Mouse (Mus musculus): ENCODE data around the gene Il9r. TPM values are rescaled to one million over a fixed set of nuclear protein-coding genes. Genes with fewer than 3 reads are reported as not detected.

The Il9r gene
- 0.11 to 4.6 TPM (median 3.1 TPM) in 3 replicates for total RNA-seq (2017)

GRCm38 (mm10) chr11:32200075-32200601 lies at the start of gene Il9r:
Gene Il9r (minus strand): TSS chr11:32200279.
- no peak for ATAC-seq (replicated peaks; ENCODE audit: insufficient number of reproducible peaks, low FRiP score, low TSS enrichment, poor library complexity, severe bottlenecking)

GRCm38 (mm10) chr11:32248350-32248749 lies 48.3 kb upstream of the Il9r start:
- no peak for ATAC-seq (replicated peaks; ENCODE audit: insufficient number of reproducible peaks, low FRiP score, low TSS enrichment, poor library complexity, severe bottlenecking)

GRCm38 (mm10) chr11:32247068-32247467 lies 47.0 kb upstream of the Il9r start:
- ATAC-seq (replicated peaks; ENCODE audit: insufficient number of reproducible peaks, low FRiP score, low TSS enrichment, poor library complexity, severe bottlenecking): no peak

GRCm38 (mm10) chr11:32245614-32246013 lies 45.5 kb upstream of the Il9r start:
- ATAC-seq (replicated peaks; ENCODE audit: insufficient number of reproducible peaks, low FRiP score, low TSS enrichment, poor library complexity, severe bottlenecking): no peak

GRCm38 (mm10) chr11:32244617-32245016 lies 44.5 kb upstream of the Il9r start:
- no peak for ATAC-seq (replicated peaks; ENCODE audit: insufficient number of reproducible peaks, low FRiP score, low TSS enrichment, poor library complexity, severe bottlenecking)

GRCm38 (mm10) chr11:32244064-32244463 lies 44.0 kb upstream of the Il9r start:
- ATAC-seq (replicated peaks; ENCODE audit: insufficient number of reproducible peaks, low FRiP score, low TSS enrichment, poor library complexity, severe bottlenecking): no peak

GRCm38 (mm10) chr11:32243205-32243955 lies 43.3 kb upstream of the Il9r start:
- no peak for ATAC-seq (replicated peaks; ENCODE audit: insufficient number of reproducible peaks, low FRiP score, low TSS enrichment, poor library complexity, severe bottlenecking)

- ATAC-seq (replicated peaks; ENCODE audit: insufficient number of reproducible peaks, low FRiP score, low TSS enrichment, poor library complexity, severe bottlenecking): no peak
Measured at GRCm38 (mm10) chr11:32242209-32242608, 42.1 kb upstream of the Il9r start.

GRCm38 (mm10) chr11:32241391-32241790 lies 41.3 kb upstream of the Il9r start:
- no peak for ATAC-seq (replicated peaks; ENCODE audit: insufficient number of reproducible peaks, low FRiP score, low TSS enrichment, poor library complexity, severe bottlenecking)

GRCm38 (mm10) chr11:32238093-32238860 lies 38.2 kb upstream of the Il9r start:
- ATAC-seq (replicated peaks; ENCODE audit: insufficient number of reproducible peaks, low FRiP score, low TSS enrichment, poor library complexity, severe bottlenecking): peak; percentile 92

GRCm38 (mm10) chr11:32237411-32237795 lies 37.3 kb upstream of the Il9r start:
- ATAC-seq (replicated peaks; ENCODE audit: insufficient number of reproducible peaks, low FRiP score, low TSS enrichment, poor library complexity, severe bottlenecking): no peak

GRCm38 (mm10) chr11:32236712-32237410 lies 36.8 kb upstream of the Il9r start:
- ATAC-seq (replicated peaks; ENCODE audit: insufficient number of reproducible peaks, low FRiP score, low TSS enrichment, poor library complexity, severe bottlenecking): no peak

- ATAC-seq (replicated peaks; ENCODE audit: insufficient number of reproducible peaks, low FRiP score, low TSS enrichment, poor library complexity, severe bottlenecking): no peak
Measured at GRCm38 (mm10) chr11:32236132-32236531, 36.1 kb upstream of the Il9r start.

GRCm38 (mm10) chr11:32235646-32236045 lies 35.6 kb upstream of the Il9r start:
- ATAC-seq (replicated peaks; ENCODE audit: insufficient number of reproducible peaks, low FRiP score, low TSS enrichment, poor library complexity, severe bottlenecking): no peak

- no peak for ATAC-seq (replicated peaks; ENCODE audit: insufficient number of reproducible peaks, low FRiP score, low TSS enrichment, poor library complexity, severe bottlenecking)
Measured at GRCm38 (mm10) chr11:32234816-32235485, 34.9 kb upstream of the Il9r start.

- no peak for ATAC-seq (replicated peaks; ENCODE audit: insufficient number of reproducible peaks, low FRiP score, low TSS enrichment, poor library complexity, severe bottlenecking)
Measured at GRCm38 (mm10) chr11:32233895-32234294, 33.8 kb upstream of the Il9r start.

- ATAC-seq (replicated peaks; ENCODE audit: insufficient number of reproducible peaks, low FRiP score, low TSS enrichment, poor library complexity, severe bottlenecking): no peak
Measured at GRCm38 (mm10) chr11:32232848-32233247, 32.8 kb upstream of the Il9r start.

GRCm38 (mm10) chr11:32231125-32231524 lies 31.0 kb upstream of the Il9r start:
- no peak for ATAC-seq (replicated peaks; ENCODE audit: insufficient number of reproducible peaks, low FRiP score, low TSS enrichment, poor library complexity, severe bottlenecking)

- ATAC-seq (replicated peaks; ENCODE audit: insufficient number of reproducible peaks, low FRiP score, low TSS enrichment, poor library complexity, severe bottlenecking): no peak
Measured at GRCm38 (mm10) chr11:32230220-32230619, 30.1 kb upstream of the Il9r start.

All from monocyte, adult 5-6 weeks (primary cell).